Mouse (Mus musculus) erythroblast, embryonic 14.5 days (primary cell): Measurements from ENCODE around the gene Bbs2.

Experiments
- GATA1 ChIP-seq: IDR thresholded peaks from 2 replicates; pipeline ENCODE4 v1.6.1; 2012; ENCODE audit warnings: low read length, inconsistent platforms, mixed read lengths
- TAL1 ChIP-seq: IDR thresholded peaks from 3 replicates; pipeline ENCODE4 v1.6.1; 2012; ENCODE audit warnings: low read length, inconsistent platforms, mixed read lengths

DNA sequence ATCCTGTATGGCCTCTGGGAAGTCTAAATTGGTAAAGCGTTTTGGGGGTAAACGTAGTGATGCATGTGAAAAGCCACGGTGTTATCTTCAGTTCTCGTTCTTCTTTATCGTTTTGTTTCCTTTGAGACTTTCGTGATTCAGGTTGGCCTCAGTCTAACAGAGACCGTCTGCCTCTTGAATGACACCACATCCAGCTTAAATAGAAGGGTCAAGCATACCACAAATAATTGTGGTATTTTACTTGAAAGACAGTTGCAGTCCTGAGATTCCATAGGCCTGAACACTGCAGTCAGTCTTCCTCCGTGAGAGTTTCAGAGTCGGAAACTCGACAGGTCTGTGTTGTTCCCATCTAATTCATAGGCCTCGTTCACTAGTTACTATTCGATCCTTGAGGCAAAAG is 46.0 kb downstream of the Bbs2 start:
- TF ChIP-seq GATA1, result no peak
- TF ChIP-seq TAL1, result no peak
